Mouse (Mus musculus) bone marrow, adult 2 months (tissue): Measurements from ENCODE around the gene Pigf. TPM values are rescaled to one million over a fixed set of nuclear protein-coding genes. Genes with fewer than 3 reads are reported as not detected.

Source experiments
- H3K27ac ChIP-seq: fragments of 200-500 bp; 2 replicates; pipeline ENCODE4 v1.5.1; 2012; ENCODE audit warnings: low read depth, mild to moderate bottlenecking, control low read depth, inconsistent platforms, low read length; ENCODE audit not compliant: control insufficient read depth, poor library complexity, insufficient read depth
- H3K4me1 ChIP-seq: fragments of 200-500 bp; 2 replicates; pipeline ENCODE4 v1.6.1; 2011; ENCODE audit warnings: low read length; ENCODE audit not compliant: control insufficient read depth, insufficient read depth
- H3K4me3 ChIP-seq: fragments of 200-500 bp; replicated peaks from 2 replicates; pipeline ENCODE3; 2011; ENCODE audit warnings: mild to moderate bottlenecking, low read depth, low read length, control low read depth; ENCODE audit not compliant: control insufficient read depth
- CTCF ChIP-seq: fragments of 200-500 bp; IDR thresholded peaks from 2 replicates; pipeline ENCODE4 v1.5.1; 2011; ENCODE audit warnings: low read length, control low read depth; ENCODE audit not compliant: control insufficient read depth, insufficient read depth
- POLR2A ChIP-seq: fragments of 200-500 bp; IDR thresholded peaks from 2 replicates; pipeline ENCODE4 v1.6.1; 2011; ENCODE audit warnings: low read depth, mild to moderate bottlenecking, control low read depth, low read length, borderline replicate concordance; ENCODE audit not compliant: control insufficient read depth
- WGBS: fragments of 180-500 bp; shearing (Covaris S2); methylation state at CpG from one replicate; pipeline ENCODE4 v1.1.7; 2018; 5-methylcytosine and 5-hydroxymethylcytosine counted together
- polyA plus RNA-seq: library from polyadenylated mRNA; stranded (reverse); fragments of >200 nt; gene quantifications from 2 replicates; pipeline ENCODE4 v1.2.4, GENCODE M21; 2011; ENCODE audit warnings: low replicate concordance; ENCODE audit not compliant: missing spikeins, insufficient read depth, insufficient read length

Pigf gene
- polyA plus RNA-seq, 1 experiment, result 9.8 TPM

DNA sequence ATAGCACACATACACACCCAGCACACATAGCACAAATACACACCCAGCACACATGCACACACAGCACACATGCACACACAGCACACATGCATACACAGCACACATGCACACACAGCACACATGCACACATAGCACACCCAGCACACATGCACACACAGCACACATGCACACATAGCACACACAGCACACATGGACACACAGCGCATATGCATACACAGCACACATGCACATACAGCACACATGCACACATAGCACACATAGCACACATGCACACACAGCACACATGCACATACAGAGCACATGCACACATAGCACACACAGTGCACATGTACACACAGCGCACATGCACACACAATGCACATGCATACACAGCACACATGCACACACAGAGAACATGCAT, 43.5 kb downstream of the Pigf start:
- TF ChIP-seq CTCF (no peak), POLR2A (no peak)
- Histone ChIP-seq H3K4me1 (peaks cover 4% of the 10 kb centered on the region; the same call in 1 of the 2 replicates), H3K27ac (no peak overlapping the region), H3K4me3 (no peak overlapping the region)
- 92% methylated on average over 2 of the region's 2 CpGs for WGBS

DNA sequence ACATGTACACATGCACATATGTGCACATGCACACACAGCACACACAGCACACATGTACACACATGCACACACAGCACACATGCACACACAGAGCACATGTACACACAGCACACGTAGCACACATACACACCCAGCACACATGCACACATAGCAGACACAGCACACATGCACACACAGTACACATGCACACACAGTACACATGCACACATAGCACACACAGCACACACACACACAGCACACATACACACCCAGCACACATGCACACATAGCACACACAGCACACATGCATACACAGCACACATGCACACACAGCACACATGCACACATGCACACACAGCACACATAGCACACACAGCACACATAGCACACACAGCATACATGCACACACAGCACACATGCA, 44.0 kb downstream of the Pigf start:
- Histone ChIP-seq H3K4me3 (no peak overlapping the region), H3K4me1 (peaks cover 4% of the 10 kb centered on the region; the same call in 1 of the 2 replicates), H3K27ac (no peak overlapping the region)
- 89% methylated on average over 1 of the region's 1 CpGs for WGBS
- TF ChIP-seq POLR2A (no peak), CTCF (no peak)

DNA sequence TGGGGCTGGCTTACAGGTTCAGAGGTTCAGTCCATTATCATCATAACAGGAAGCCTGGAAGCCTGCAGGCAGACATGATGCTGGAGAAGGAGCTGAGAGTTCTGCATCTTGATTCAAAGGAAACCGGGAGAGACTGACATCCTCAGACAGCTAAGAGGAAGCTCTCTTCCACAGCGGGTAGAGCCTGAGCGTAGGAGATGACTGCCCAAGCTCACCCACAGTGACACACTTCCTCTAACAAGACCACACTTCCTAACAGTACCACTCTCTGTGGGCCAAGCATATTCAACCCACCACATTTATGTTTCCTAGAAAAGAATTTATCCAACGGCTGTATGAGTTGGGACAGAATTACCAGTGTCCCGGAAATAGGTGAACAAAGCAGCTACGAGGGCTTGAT, 46.7 kb downstream of the Pigf start:
- Histone ChIP-seq H3K4me3 (no peak overlapping the region), H3K27ac (no peak overlapping the region), H3K4me1 (peaks cover 4% of the 10 kb centered on the region; the same call in 1 of the 2 replicates)
- WGBS, result 20% methylated on average over 6 of the region's 6 CpGs
- TF ChIP-seq CTCF, result no peak
- no peak for TF ChIP-seq POLR2A

DNA sequence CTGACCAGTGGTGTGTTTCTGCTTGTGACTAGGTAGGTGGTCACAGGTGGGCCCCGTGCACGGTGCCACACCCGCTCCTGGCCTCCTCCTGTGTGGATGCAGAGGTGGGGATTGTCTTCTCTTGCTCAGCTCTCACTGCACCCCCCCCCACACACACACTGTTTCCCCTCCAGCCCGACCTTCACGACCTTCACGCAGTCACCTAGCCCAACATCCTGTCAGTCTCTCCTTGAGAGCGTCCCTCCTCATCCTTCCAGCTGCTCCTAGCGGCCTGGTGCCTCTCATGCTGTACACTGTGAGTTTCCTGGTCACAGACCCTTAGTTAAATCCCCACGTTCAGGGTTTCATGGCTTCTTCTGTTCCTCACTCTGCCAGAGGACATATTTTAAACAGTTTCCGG, 48.8 kb downstream of the Pigf start:
- H3K4me1 ChIP-seq, result peaks cover 3% of the 10 kb centered on the region
- H3K4me3 ChIP-seq, result no peak overlapping the region
- H3K27ac ChIP-seq, result no peak overlapping the region
- 77% methylated on average over 10 of the region's 10 CpGs for WGBS
- no peak for TF ChIP-seq CTCF
- TF ChIP-seq POLR2A, result no peak

DNA sequence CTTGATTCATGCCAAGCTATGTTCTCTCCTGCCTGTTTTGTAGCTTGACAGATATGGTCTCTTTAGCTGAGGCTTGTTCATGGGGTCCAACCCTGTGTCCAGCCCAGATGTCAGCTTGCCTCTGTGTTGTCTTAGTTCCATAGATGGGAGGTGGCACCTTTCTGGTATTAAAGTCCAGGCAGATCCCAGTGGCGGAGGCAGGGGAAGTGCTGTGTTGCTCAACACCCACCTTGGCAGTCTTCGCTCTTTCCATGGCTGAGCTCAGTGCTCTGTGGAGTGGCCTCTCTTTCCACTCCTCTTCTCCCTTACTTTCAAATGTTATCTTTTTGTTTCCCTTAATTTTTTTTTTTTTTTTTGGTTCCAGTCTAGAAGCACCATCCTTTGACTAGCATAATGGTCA, 52.1 kb downstream of the Pigf start:
- 48% methylated on average over 2 of the region's 2 CpGs for WGBS
- Histone ChIP-seq H3K4me1 (peaks cover 7% of the 10 kb centered on the region), H3K27ac (no peak overlapping the region), H3K4me3 (no peak overlapping the region)
- TF ChIP-seq POLR2A (no peak), CTCF (no peak)

DNA sequence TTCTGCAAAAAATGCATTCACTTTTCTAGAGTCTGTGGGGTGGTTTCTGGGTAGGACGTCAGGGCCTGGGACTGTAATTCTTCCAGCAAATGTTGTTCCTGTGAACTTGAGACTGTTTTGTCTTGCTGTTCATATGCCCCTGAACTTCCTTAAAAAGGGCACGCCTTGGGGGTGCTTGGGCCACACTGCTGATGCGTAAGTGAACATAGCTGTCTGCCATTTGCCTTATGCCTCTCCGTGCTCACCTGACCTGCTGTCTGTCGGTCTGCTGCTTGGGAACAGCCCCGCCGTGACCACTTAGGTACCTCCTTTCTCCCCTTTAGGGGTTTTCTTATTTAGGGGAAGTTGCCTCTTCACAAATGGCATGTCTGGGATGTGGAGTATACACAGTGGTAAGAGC, 53.3 kb downstream of the Pigf start:
- Histone ChIP-seq H3K4me1 (peaks cover 12% of the 10 kb centered on the region), H3K4me3 (no peak overlapping the region), H3K27ac (no peak overlapping the region)
- whole genome bisulfite sequencing, result 46% methylated on average over 7 of the region's 7 CpGs
- no peak for TF ChIP-seq POLR2A
- no peak for TF ChIP-seq CTCF

DNA sequence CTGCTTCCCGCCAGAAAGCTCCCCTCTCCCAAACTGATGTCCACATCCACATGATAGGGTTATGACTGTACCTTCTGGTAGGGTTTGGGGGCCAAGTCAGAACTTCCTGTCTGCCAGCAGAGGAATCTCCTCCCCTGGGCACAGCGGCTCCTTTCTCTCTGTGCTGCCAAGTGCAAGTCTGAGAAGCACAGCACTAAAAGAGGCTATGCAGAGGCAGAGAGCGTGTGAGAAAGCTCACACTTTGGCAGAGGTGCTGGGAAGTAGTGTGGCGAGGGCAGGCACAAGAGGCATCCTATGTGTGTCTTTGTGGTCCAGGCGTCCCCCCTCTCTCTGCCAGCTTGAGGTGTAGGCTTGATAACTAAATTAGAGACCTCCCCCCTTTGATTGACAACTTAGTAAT, 54.2 kb downstream of the Pigf start:
- TF ChIP-seq CTCF (no peak), POLR2A (no peak)
- Histone ChIP-seq H3K27ac (no peak overlapping the region), H3K4me1 (peaks cover 12% of the 10 kb centered on the region), H3K4me3 (no peak overlapping the region)
- 39% methylated on average over 5 of the region's 5 CpGs for WGBS

DNA sequence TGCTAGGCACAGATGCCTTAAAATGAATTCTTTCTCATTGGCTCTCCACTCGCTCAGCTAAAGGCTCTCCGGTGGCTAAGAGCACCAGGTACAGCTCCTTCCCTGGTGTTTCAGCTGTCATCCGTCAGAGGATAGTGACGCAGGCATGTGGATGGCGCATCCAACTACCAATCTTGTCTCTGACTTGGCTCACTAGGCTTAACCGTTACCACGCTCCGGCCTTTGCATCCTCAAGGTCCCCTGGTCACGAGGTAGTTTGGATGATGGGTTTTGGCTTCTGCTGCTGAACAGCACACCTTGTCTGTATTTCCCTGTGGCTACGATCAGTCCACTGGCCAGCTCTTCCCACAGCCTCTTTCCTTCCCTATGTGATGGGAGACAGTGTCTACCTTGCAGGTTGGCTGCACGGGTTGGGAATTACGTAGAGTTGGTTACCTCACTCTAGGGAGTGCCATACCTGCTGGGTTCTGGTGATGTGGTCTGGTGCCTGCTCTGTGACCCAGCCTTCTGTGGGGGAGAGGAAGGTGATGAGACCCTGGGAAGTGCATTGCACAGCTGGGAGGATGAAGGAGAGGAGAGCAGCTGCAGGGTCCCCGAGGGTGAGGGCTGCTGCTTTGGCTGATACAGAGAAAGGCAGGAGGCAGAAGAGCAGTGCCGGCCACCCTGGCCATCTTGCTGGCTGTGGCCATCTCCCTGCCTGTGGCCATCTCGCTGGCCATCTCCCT, 55.0 kb downstream of the Pigf start:
- WGBS, result 77% methylated on average over 15 of the region's 15 CpGs
- no peak for TF ChIP-seq POLR2A
- no peak for TF ChIP-seq CTCF
- H3K27ac ChIP-seq, result peak overlapping the region; percentile 45

More for the DNA sequence above, 55.0 kb downstream of the Pigf start:
- no peak overlapping the region for H3K4me3 ChIP-seq
- H3K4me1 ChIP-seq, result peaks cover 12% of the 10 kb centered on the region
